Mouse (Mus musculus) liver, adult 2 months (tissue): ENCODE measurements around the gene Trpm2. TPM values are rescaled to one million over a fixed set of nuclear protein-coding genes. Genes with fewer than 3 reads are reported as not detected.
"Not testable (repeated sequence)": the region's sequence is repeated elsewhere in the genome, so short reads cannot be mapped to it uniquely, and the experiment has no call there.

Experiments
- DNase-seq: peaks from one replicate; pipeline ENCODE4 v3.0.0-alpha.2; 2011; ENCODE audit warnings: low read depth, low spot score; ENCODE audit errors: extremely low read depth
- H3K27ac ChIP-seq: fragments of 200-500 bp; replicated peaks from 2 replicates; pipeline ENCODE4 v1.5.1; 2012; ENCODE audit warnings: low read depth, mild to moderate bottlenecking, control low read depth, inconsistent platforms, low read length; ENCODE audit not compliant: insufficient read depth
- H3K27me3 ChIP-seq: fragments of 200-500 bp; 2 replicates; pipeline ENCODE4 v1.6.1; 2012; ENCODE audit warnings: mild to moderate bottlenecking, moderate library complexity, low read length, inconsistent platforms; ENCODE audit not compliant: control insufficient read depth, insufficient read depth
- H3K36me3 ChIP-seq: fragments of 200-500 bp; 2 replicates; pipeline ENCODE4 v1.6.1; 2012; ENCODE audit warnings: low read length, inconsistent platforms; ENCODE audit not compliant: control insufficient read depth, insufficient read depth
- H3K4me1 ChIP-seq: fragments of 200-500 bp; 2 replicates; pipeline ENCODE4 v1.6.1; 2011; ENCODE audit warnings: low read length; ENCODE audit not compliant: control insufficient read depth, insufficient read depth
- H3K4me3 ChIP-seq: fragments of 200-500 bp; 2 replicates; pipeline ENCODE4 v1.5.1; 2011; ENCODE audit warnings: low read depth, mild to moderate bottlenecking, control low read depth, low read length, moderate library complexity; ENCODE audit not compliant: insufficient read depth
- H3K79me2 ChIP-seq: fragments of 200-500 bp; 2 replicates; pipeline ENCODE4 v1.6.1; 2012; ENCODE audit warnings: inconsistent platforms, mild to moderate bottlenecking, low read length, moderate library complexity; ENCODE audit not compliant: control insufficient read depth, insufficient read depth
- H3K9ac ChIP-seq: fragments of 200-500 bp; 2 replicates; pipeline ENCODE4 v1.6.1; 2012; ENCODE audit warnings: low read depth, mild to moderate bottlenecking, control low read depth, inconsistent platforms, low read length
- CTCF ChIP-seq: fragments of 200-500 bp; IDR thresholded peaks from 2 replicates; pipeline ENCODE4 v1.5.1; 2011; ENCODE audit warnings: low read depth, low read length, control low read depth
- POLR2A ChIP-seq: fragments of 200-500 bp; IDR thresholded peaks from 2 replicates; pipeline ENCODE4 v1.6.1; 2011; ENCODE audit warnings: low read length, control low read depth; ENCODE audit not compliant: insufficient read depth; ENCODE audit errors: extremely low read depth
- WGBS: fragments of 180-500 bp; shearing (Covaris S2); methylation state at CpG from one replicate; pipeline ENCODE4 v1.1.7; 2018; 5-methylcytosine and 5-hydroxymethylcytosine counted together
- polyA plus RNA-seq: library from polyadenylated mRNA; depleted of rRNA; stranded (reverse); fragments of >200 nt; gene quantifications from 2 replicates; pipeline ENCODE4 v1.2.3, GENCODE M21; 2012
- total RNA-seq: library from RNA; depleted of rRNA; stranded (reverse); fragments of >200 nt; gene quantifications from 2 replicates; pipeline ENCODE4 v1.2.3, GENCODE M21; 2014

Gene Trpm2
- total and polyA plus RNA-seq, 2 experiments: 3.1 to 3.3 TPM

DNA sequence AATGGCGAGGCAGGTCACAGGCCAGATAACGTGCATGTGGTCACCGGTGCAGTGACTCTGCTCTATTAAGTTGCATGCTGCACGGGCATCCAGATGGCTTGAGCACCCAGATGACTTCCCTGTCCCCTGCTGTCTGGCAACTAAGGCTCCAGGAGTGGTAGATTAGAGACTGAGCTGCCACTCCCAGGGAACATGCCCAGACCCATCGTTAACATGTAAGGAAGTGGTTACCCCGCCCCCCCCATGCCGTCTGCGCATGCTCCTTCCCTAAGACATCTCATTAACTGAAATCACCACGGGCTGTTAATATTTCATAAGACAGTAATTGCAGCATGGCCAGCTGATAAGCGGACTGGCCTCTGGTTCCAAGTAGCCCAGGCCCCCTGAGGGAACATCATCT lies 828 bp upstream of the Trpm2 start:
- no peak for DNase-seq
- Histone ChIP-seq H3K27me3 (peaks cover 5% of the 10 kb centered on the region; the same call in 1 of the 2 replicates), H3K27ac (no peak overlapping the region)

DNA sequence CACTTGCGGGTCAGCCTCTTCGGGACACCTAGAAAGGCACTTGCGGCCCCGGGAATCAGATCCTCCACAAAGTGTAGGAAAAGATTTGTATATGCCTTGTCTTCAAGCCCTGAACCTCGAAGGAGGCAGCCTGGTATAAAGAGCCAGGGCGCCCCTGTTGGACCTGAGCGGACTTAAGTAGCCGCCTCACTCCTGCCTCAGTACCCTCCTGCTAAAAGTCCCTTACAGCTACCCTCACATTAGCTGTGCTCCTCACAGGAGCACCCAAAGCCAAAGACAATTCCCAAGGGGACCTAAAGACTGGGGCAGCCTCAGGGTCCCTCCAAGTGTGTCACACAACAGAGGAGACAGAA lies 414 bp downstream of the Trpm2 start:
- Histone ChIP-seq H3K4me3 (peak overlapping the region; percentile 41; the same call in 1 of the 2 replicates), H3K27me3 (peaks cover 5% of the 10 kb centered on the region; the same call in 1 of the 2 replicates), H3K4me1 (peaks cover 2% of the 10 kb centered on the region; the same call in 1 of the 2 replicates), H3K79me2 (no peaks in the 10 kb centered on the region), H3K27ac (peak overlapping the region; percentile 42), H3K36me3 (no peaks in the 10 kb centered on the region), H3K9ac (no peak overlapping the region; the same call in none of the 2 replicates)
- no peak for DNase-seq
- TF ChIP-seq POLR2A (no peak), CTCF (no peak)
- 22% methylated on average over 8 of the region's 8 CpGs for WGBS

More for the DNA sequence above, 828 bp upstream of the Trpm2 start:
- Histone ChIP-seq H3K4me3 (no peak overlapping the region), H3K9ac (no peak overlapping the region; the same call in 1 of the 2 replicates), H3K4me1 (peaks cover 8% of the 10 kb centered on the region), H3K79me2 (no peaks in the 10 kb centered on the region), H3K36me3 (no peaks in the 10 kb centered on the region)
- 88% methylated on average over 10 of the region's 10 CpGs for WGBS
- no peak for TF ChIP-seq CTCF
- TF ChIP-seq POLR2A: no peak

DNA sequence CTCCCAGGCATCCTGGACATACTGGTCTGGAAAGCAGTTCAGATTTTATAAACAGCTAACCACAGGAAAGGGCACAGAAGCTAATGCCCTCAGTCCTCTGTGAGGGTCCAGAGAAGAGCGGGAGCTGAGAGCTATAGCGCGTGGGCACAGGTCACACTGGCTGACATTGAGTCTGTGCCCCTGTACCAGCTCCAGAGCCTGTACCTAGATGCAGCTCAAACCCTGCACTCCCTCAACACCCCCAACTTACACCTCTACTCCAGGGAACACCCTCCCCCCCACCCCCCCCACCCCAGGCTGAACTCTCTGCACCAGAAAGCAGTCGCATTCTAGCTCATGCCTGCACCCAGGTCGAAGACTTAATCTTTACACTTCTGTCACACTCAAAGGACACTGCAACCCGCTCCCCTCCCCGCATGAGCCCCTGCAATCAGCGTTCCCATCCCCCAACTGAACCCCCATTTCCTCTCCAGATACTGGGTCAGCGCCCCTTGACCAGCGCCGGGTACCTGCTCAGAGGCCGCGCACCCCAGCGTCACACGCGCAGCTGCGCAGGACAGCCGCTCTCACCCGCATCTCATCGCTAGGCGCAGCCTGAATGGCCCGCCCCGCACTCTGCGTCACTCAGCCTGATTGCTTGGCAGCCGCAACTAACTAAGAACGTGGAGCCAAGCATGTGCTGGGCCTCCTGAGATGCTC lies 940 bp downstream of the Trpm2 start:
- peak overlapping the region; percentile 41 for H3K4me3 ChIP-seq
- no peak for DNase-seq
- peaks cover 5% of the 10 kb centered on the region; the same call in 1 of the 2 replicates for H3K27me3 ChIP-seq
- H3K36me3 ChIP-seq: no peaks in the 10 kb centered on the region
- H3K27ac ChIP-seq: peak overlapping the region; percentile 42; the same call in 1 of the 2 replicates
- no peaks in the 10 kb centered on the region for H3K4me1 ChIP-seq
- peak overlapping the region; percentile 47 for H3K9ac ChIP-seq
- TF ChIP-seq CTCF: no peak
- no peak for TF ChIP-seq POLR2A
- H3K79me2 ChIP-seq: no peaks in the 10 kb centered on the region
- WGBS: 15% methylated on average over 26 of the region's 26 CpGs

DNA sequence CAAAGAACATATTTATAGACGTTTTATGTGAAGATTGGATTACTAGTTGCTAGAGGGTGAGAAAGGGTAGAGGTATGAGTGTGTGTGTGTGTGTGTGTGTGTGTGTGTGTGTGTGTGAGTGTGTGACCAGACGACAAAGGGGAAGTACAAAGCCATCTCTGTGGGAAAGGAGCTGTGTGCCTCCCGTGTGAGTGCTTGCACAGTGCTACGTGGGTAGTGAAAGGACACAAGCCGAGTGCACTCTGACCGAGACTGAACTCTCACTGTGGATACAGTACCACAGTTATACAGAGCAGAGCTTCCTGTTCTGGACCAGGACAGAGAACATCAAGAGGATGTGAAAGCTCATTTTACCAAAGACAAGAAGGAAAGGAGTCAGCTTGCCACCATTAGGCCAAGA lies 6.4 kb downstream of the Trpm2 start:
- no peak overlapping the region for H3K27ac ChIP-seq
- H3K4me3 ChIP-seq: no peak overlapping the region
- H3K9ac ChIP-seq: no peak overlapping the region
- H3K79me2 ChIP-seq: no peaks in the 10 kb centered on the region
- WGBS: 82% methylated on average over 6 of the region's 6 CpGs
- peaks cover 3% of the 10 kb centered on the region; the same call in 1 of the 2 replicates for H3K4me1 ChIP-seq
- DNase-seq: peak; percentile 57
- no peaks in the 10 kb centered on the region for H3K36me3 ChIP-seq
- H3K27me3 ChIP-seq: no peaks in the 10 kb centered on the region
- TF ChIP-seq POLR2A: no peak
- TF ChIP-seq CTCF: no peak

DNA sequence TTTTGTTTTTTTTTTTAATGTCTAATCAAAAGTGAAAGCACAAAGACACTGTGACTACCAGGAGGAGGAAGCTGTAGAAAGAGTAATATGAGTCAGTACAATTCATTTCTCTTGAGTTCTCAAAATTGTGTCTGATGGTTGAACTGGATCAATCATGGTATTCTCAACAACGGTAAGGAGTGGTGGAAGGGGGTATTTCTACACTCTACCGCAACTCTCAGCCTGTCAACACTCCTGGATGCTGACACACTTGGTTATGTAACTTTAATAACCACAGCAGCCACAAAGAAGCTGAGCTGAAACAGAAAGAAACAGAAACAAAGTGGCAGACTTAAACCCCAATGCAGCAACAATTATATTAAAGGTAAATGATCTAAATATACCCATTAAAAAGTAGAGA lies 7.6 kb downstream of the Trpm2 start:
- Histone ChIP-seq H3K36me3 (no peaks in the 10 kb centered on the region), H3K27ac (no peak overlapping the region)
- TF ChIP-seq POLR2A (no peak), CTCF (no peak)

DNA sequence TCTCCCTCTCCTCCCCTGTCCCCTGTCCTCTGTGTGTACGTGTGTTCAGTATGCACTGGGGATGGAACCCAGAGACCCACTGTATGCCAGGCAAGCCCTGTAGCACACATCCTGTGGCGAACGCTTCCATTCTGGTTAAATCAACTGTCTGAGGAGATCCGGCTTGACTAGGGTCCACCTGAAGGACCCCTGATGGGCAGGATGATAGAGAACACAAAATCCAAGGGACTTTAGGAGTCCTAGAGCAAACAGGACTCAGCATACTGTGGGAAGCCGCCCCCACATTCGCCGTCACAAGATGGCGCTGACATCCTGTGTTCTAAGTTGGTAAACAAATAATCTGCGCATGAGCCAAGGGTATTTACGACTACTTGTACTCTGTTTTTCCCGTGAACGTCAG lies 19.9 kb downstream of the Trpm2 start:
- 99% methylated on average over 9 of the region's 12 CpGs for WGBS
- H3K79me2 ChIP-seq, H3K9ac ChIP-seq, H3K27me3 ChIP-seq, H3K4me3 ChIP-seq, H3K27ac ChIP-seq, H3K4me1 ChIP-seq, H3K36me3 ChIP-seq, DNase-seq: not testable (repeated sequence)

More for the DNA sequence above, 7.6 kb downstream of the Trpm2 start:
- H3K4me1 ChIP-seq: peaks cover 3% of the 10 kb centered on the region; the same call in 1 of the 2 replicates
- no peak overlapping the region for H3K9ac ChIP-seq
- WGBS: 66% methylated on average over 2 of the region's 2 CpGs
- no peak for DNase-seq
- H3K4me3 ChIP-seq: no peak overlapping the region
- H3K79me2 ChIP-seq: no peaks in the 10 kb centered on the region
- H3K27me3 ChIP-seq: no peaks in the 10 kb centered on the region
